Mouse (Mus musculus) stomach, postnatal 0 days (tissue): ENCODE data around the gene Nhsl2. TPM values are rescaled to one million over a fixed set of nuclear protein-coding genes. Genes with fewer than 3 reads are reported as not detected.

Experiments
- ATAC-seq: fragments of 200-750 bp; cut with Nextera tagmentation; 2 replicates; pipeline ENCODE4 v1.8.0; 2017; ENCODE audit not compliant: low FRiP score, low TSS enrichment
- DNase-seq: peaks from one replicate; pipeline ENCODE4 v3.0.0-alpha.2; 2016; ENCODE audit warnings: low spot score
- H3K27ac ChIP-seq: fragments of 300-500 bp; sonication (generic); replicated peaks from 2 replicates; pipeline ENCODE4 v1.5.1; 2014; ENCODE audit warnings: mild to moderate bottlenecking, control low read depth
- H3K27me3 ChIP-seq: fragments of 300-500 bp; sonication (generic); 2 replicates; pipeline ENCODE4 v1.6.1; 2014; ENCODE audit warnings: low read length; ENCODE audit not compliant: control insufficient read depth, insufficient read depth
- H3K36me3 ChIP-seq: fragments of 300-500 bp; sonication (generic); 2 replicates; pipeline ENCODE4 v1.6.1; 2014; ENCODE audit warnings: low read length, mixed read lengths; ENCODE audit not compliant: control insufficient read depth, insufficient read depth
- H3K4me1 ChIP-seq: fragments of 300-500 bp; sonication (generic); replicated peaks from 2 replicates; pipeline ENCODE4 v1.6.1; 2014; ENCODE audit warnings: antibody characterized with exemption; ENCODE audit not compliant: control insufficient read depth, insufficient read depth
- H3K4me2 ChIP-seq: fragments of 300-500 bp; sonication (generic); replicated peaks from 2 replicates; pipeline ENCODE4 v1.6.1; 2014; ENCODE audit warnings: low read depth, mild to moderate bottlenecking, control low read depth, moderate library complexity
- H3K4me3 ChIP-seq: fragments of 300-500 bp; sonication (generic); 2 replicates; pipeline ENCODE4 v1.5.1; 2014; ENCODE audit warnings: low read depth, low read length, control low read depth
- H3K9ac ChIP-seq: fragments of 300-500 bp; sonication (generic); 2 replicates; pipeline ENCODE4 v1.6.1; 2014; ENCODE audit warnings: mild to moderate bottlenecking, low read length, control low read depth, mixed read lengths
- H3K9me3 ChIP-seq: fragments of 300-500 bp; sonication (generic); 2 replicates; pipeline ENCODE4 v1.6.1; 2016; ENCODE audit warnings: low read length; ENCODE audit not compliant: control insufficient read depth
- CTCF ChIP-seq: IDR thresholded peaks from 2 replicates; pipeline ENCODE4 v1.5.1; 2016; ENCODE audit warnings: antibody characterized with exemption, low read depth, mild to moderate bottlenecking, moderate library complexity
- EP300 ChIP-seq: optimal IDR thresholded peaks from 2 replicates; pipeline ENCODE3; 2016; ENCODE audit warnings: antibody characterized with exemption
- WGBS: fragments of 180-500 bp; shearing (Covaris S2); extraction: QIAGEN DNeasy Blood & Tissue Kit; methylation state at CpG from one replicate; pipeline ENCODE4 v1.1.7; 2014; 5-methylcytosine and 5-hydroxymethylcytosine counted together
- polyA plus RNA-seq: library from polyadenylated mRNA; unstranded; fragments of >200 nt; fragmentation: Nextera tagmentation; extraction: Ambion mirVana; gene quantifications from 2 replicates; pipeline ENCODE4 v1.2.1, GENCODE M21; 2015

Nhsl2 gene
- polyA plus RNA-seq, 1 experiment from 2014 or later, result 2.2 TPM

GRCm38 (mm10) chrX:101893796-101894195, 44.6 kb downstream of the Nhsl2 start:
- TF ChIP-seq EP300 (no peak), CTCF (no peak)
- ATAC-seq (no peak), DNase-seq (no peak)

DNA sequence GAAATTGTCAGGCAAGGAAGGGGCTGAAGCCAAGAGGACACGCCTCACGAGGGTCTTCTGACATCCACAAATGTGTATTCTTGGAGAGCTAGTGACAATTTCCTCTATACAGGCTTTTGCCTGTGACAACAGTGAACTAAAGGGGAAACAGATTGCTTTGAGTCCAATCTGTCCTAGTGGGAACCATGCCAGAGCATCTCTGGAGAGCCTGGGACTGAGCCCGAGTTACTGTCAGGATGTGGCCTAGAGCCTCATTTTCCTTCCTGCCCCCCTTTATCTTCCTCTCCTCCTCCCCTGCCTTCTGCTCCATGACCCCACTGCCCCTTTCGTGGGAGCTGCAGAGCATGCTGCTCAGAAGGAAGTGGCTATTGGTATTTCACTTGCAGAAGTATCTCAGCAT, 49.2 kb downstream of the Nhsl2 start:
- no peaks in the 10 kb centered on the region for H3K4me1 ChIP-seq
- no peaks in the 10 kb centered on the region for H3K9me3 ChIP-seq
- TF ChIP-seq EP300 (no peak), CTCF (no peak)
- no peaks in the 10 kb centered on the region for H3K36me3 ChIP-seq
- no peak overlapping the region for H3K4me3 ChIP-seq
- no peak overlapping the region for H3K27ac ChIP-seq
- no peak overlapping the region for H3K4me2 ChIP-seq
- ATAC-seq, result no peak
- no peak for DNase-seq
- 56% methylated on average over 4 of the region's 4 CpGs for WGBS
- H3K27me3 ChIP-seq, result no peaks in the 10 kb centered on the region
- H3K9ac ChIP-seq, result no peak overlapping the region

More at GRCm38 (mm10) chrX:101893796-101894195, 44.6 kb downstream of the Nhsl2 start:
- H3K9ac ChIP-seq, result no peak overlapping the region
- no peak overlapping the region for H3K27ac ChIP-seq
- H3K4me1 ChIP-seq, result no peaks in the 10 kb centered on the region
- no peaks in the 10 kb centered on the region for H3K36me3 ChIP-seq
- H3K4me2 ChIP-seq, result no peak overlapping the region
- WGBS, result 75% methylated on average over 7 of the region's 7 CpGs
- no peaks in the 10 kb centered on the region for H3K9me3 ChIP-seq
- no peak overlapping the region for H3K4me3 ChIP-seq
- H3K27me3 ChIP-seq, result no peaks in the 10 kb centered on the region

GRCm38 (mm10) chrX:101901806-101902490, 52.8 kb downstream of the Nhsl2 start:
- WGBS, result 81% methylated on average over 7 of the region's 7 CpGs

GRCm38 (mm10) chrX:101902597-101902996, 53.4 kb downstream of the Nhsl2 start:
- TF ChIP-seq CTCF, result no peak
- no peak for TF ChIP-seq EP300
- DNase-seq (no peak), ATAC-seq (no peak)
- Histone ChIP-seq H3K4me1 (no peaks in the 10 kb centered on the region), H3K27ac (no peak overlapping the region), H3K36me3 (no peaks in the 10 kb centered on the region), H3K4me2 (no peak overlapping the region), H3K9ac (no peak overlapping the region), H3K9me3 (no peaks in the 10 kb centered on the region), H3K4me3 (no peak overlapping the region), H3K27me3 (no peaks in the 10 kb centered on the region)
- 86% methylated on average over 4 of the region's 4 CpGs for WGBS

More at GRCm38 (mm10) chrX:101901806-101902490, 52.8 kb downstream of the Nhsl2 start:
- Histone ChIP-seq H3K4me1 (no peaks in the 10 kb centered on the region), H3K4me2 (no peak overlapping the region), H3K9me3 (no peaks in the 10 kb centered on the region), H3K27me3 (no peaks in the 10 kb centered on the region), H3K36me3 (no peaks in the 10 kb centered on the region), H3K4me3 (no peak overlapping the region), H3K27ac (no peak overlapping the region), H3K9ac (no peak overlapping the region)
- no peak for ATAC-seq
- TF ChIP-seq CTCF, result no peak
- no peak for TF ChIP-seq EP300
- DNase-seq, result no peak

GRCm38 (mm10) chrX:101907301-101907700, 58.1 kb downstream of the Nhsl2 start:
- 58% methylated on average over 5 of the region's 5 CpGs for WGBS
- ATAC-seq, result no peak

GRCm38 (mm10) chrX:101929131-101929530, 79.9 kb downstream of the Nhsl2 start:
- no peak for ATAC-seq
- 78% methylated on average over 2 of the region's 2 CpGs for WGBS

More at GRCm38 (mm10) chrX:101907301-101907700, 58.1 kb downstream of the Nhsl2 start:
- Histone ChIP-seq H3K9me3 (no peaks in the 10 kb centered on the region), H3K27ac (no peak overlapping the region), H3K4me3 (no peak overlapping the region), H3K9ac (no peak overlapping the region), H3K36me3 (no peaks in the 10 kb centered on the region), H3K27me3 (no peaks in the 10 kb centered on the region), H3K4me2 (no peak overlapping the region), H3K4me1 (no peaks in the 10 kb centered on the region)
- DNase-seq, result no peak
- no peak for TF ChIP-seq EP300
- TF ChIP-seq CTCF, result no peak

More at GRCm38 (mm10) chrX:101929131-101929530, 79.9 kb downstream of the Nhsl2 start:
- Histone ChIP-seq H3K27me3 (no peaks in the 10 kb centered on the region), H3K9me3 (no peaks in the 10 kb centered on the region), H3K4me2 (no peak overlapping the region), H3K4me1 (no peaks in the 10 kb centered on the region), H3K36me3 (no peaks in the 10 kb centered on the region), H3K27ac (no peak overlapping the region), H3K4me3 (no peak overlapping the region), H3K9ac (no peak overlapping the region)
- no peak for DNase-seq
- TF ChIP-seq CTCF, result no peak
- TF ChIP-seq EP300, result no peak
